Mouse (Mus musculus): ENCODE results near the gene Camk1d. TPM values are rescaled to one million over a fixed set of nuclear protein-coding genes. Genes with fewer than 3 reads are reported as not detected.
A peak's percentile ranks its signal among the peaks of the same experiment; 100 is the strongest.
"Not testable (repeated sequence)": the region's sequence is repeated elsewhere in the genome, so short reads cannot be mapped to it uniquely, and the experiment has no call there.

The Camk1d gene
- polyA plus RNA-seq, 1 experiment from 2014 or later, result 2.1 TPM

DNA sequence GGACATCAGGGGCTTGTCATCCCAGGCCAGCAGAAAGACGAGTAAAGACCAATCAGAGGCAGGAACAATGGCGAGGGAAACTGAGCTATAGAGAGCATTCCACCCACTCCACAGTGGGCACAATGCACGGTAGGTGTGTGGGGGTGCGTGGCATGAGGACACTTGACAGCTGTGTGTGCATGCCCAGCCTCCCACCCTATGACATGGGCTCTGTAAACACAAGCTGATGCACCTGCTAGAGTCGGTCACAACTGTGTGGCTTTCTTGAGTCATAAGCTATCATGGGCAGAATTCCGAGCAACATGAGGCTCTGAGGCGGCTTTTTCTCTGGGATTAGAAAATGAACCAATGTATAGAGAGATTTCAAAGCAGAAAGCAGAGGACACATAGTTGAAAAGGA is 333.3 kb downstream of the Camk1d start:
- no peak overlapping the region for H3K4me3 ChIP-seq (ENCODE audit: low read depth, low read length)
- no peaks in the 10 kb centered on the region for H3K4me1 ChIP-seq (ENCODE audit: control insufficient read depth, insufficient read depth, low read length)
- ATAC-seq (ENCODE audit: insufficient read depth, low FRiP score, low TSS enrichment) (no peak), DNase-seq (ENCODE audit: low spot score) (no peak)
- H3K9me3 ChIP-seq (ENCODE audit: control insufficient read depth, low read length), result no peaks in the 10 kb centered on the region
- no peaks in the 10 kb centered on the region for H3K27me3 ChIP-seq (ENCODE audit: control insufficient read depth, insufficient read depth, low read length)
- no peaks in the 10 kb centered on the region for H3K36me3 ChIP-seq (ENCODE audit: control insufficient read depth, insufficient read depth, low read length)
- H3K4me2 ChIP-seq (ENCODE audit: low read depth), result no peak overlapping the region
- WGBS, result 81% methylated on average over 7 of the region's 7 CpGs
- no peak overlapping the region for H3K9ac ChIP-seq (ENCODE audit: low read length)
- no peak overlapping the region for H3K27ac ChIP-seq (ENCODE audit: low read depth, low read length)

GRCm38 (mm10) chr2:5378922-5379321 is 335.4 kb downstream of the Camk1d start:
- not testable (repeated sequence) for H3K9me3 ChIP-seq (ENCODE audit: control insufficient read depth, low read length); H3K4me2 ChIP-seq (ENCODE audit: low read depth); H3K9ac ChIP-seq (ENCODE audit: low read length); H3K4me3 ChIP-seq (ENCODE audit: low read depth, low read length); ATAC-seq (ENCODE audit: insufficient read depth, low FRiP score, low TSS enrichment); H3K27me3 ChIP-seq (ENCODE audit: control insufficient read depth, insufficient read depth, low read length); H3K27ac ChIP-seq (ENCODE audit: low read depth, low read length); H3K4me1 ChIP-seq (ENCODE audit: control insufficient read depth, insufficient read depth, low read length); H3K36me3 ChIP-seq (ENCODE audit: control insufficient read depth, insufficient read depth, low read length)
- 57% methylated on average over 18 of the region's 18 CpGs for WGBS
- peak; percentile 74 for DNase-seq (ENCODE audit: low spot score)

GRCm38 (mm10) chr2:5378066-5378672 is 336.1 kb downstream of the Camk1d start:
- WGBS, result 70% methylated on average over 6 of the region's 6 CpGs
- Histone ChIP-seq H3K9ac (ENCODE audit: low read length) (no peak overlapping the region), H3K4me3 (ENCODE audit: low read depth, low read length) (no peak overlapping the region), H3K27me3 (ENCODE audit: control insufficient read depth, insufficient read depth, low read length) (no peaks in the 10 kb centered on the region), H3K4me1 (ENCODE audit: control insufficient read depth, insufficient read depth, low read length) (no peaks in the 10 kb centered on the region), H3K27ac (ENCODE audit: low read depth, low read length) (no peak overlapping the region), H3K9me3 (ENCODE audit: control insufficient read depth, low read length) (no peaks in the 10 kb centered on the region), H3K36me3 (ENCODE audit: control insufficient read depth, insufficient read depth, low read length) (no peaks in the 10 kb centered on the region), H3K4me2 (ENCODE audit: low read depth) (no peak overlapping the region)
- ATAC-seq (ENCODE audit: insufficient read depth, low FRiP score, low TSS enrichment), result no peak
- DNase-seq (ENCODE audit: low spot score), result no peak

DNA sequence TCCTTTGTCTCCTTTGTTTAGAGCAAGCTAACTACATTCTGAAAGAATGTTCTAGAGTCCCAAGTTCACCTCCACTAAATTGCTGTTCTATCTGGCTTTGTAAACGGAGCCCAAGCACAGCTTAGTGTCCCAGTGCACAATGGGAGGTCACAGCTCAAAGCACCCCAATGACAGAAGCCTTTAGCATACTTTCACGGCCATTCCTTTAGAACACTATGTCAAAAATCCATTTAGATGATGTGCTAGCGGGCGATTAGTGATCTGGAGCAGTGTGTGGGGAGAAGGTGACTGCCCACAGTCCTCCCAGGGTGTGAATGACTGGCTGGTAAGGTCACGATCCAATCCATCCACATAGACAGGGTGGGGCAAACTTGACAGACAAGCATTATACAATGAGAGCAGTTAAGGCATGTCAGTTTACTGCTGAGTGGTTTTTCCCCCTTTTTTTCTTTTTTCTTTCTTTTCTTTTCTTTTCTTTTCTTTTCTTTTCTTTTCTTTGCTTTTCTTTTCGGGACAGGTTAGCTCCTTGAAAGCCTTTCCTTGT is 341.4 kb downstream of the Camk1d start:
- H3K9me3 ChIP-seq (ENCODE audit: control insufficient read depth, low read length), result no peaks in the 10 kb centered on the region
- H3K27me3 ChIP-seq (ENCODE audit: control insufficient read depth, insufficient read depth, low read length), result no peaks in the 10 kb centered on the region
- WGBS, result 66% methylated on average over 6 of the region's 6 CpGs
- no peak overlapping the region for H3K4me3 ChIP-seq (ENCODE audit: low read depth, low read length)
- no peaks in the 10 kb centered on the region for H3K4me1 ChIP-seq (ENCODE audit: control insufficient read depth, insufficient read depth, low read length)
- H3K9ac ChIP-seq (ENCODE audit: low read length), result no peak overlapping the region
- H3K27ac ChIP-seq (ENCODE audit: low read depth, low read length), result no peak overlapping the region
- ATAC-seq (ENCODE audit: insufficient read depth, low FRiP score, low TSS enrichment) (no peak), DNase-seq (ENCODE audit: low spot score) (no peak)
- no peak overlapping the region for H3K4me2 ChIP-seq (ENCODE audit: low read depth)
- H3K36me3 ChIP-seq (ENCODE audit: control insufficient read depth, insufficient read depth, low read length), result no peaks in the 10 kb centered on the region

- H3K4me1 ChIP-seq (ENCODE audit: control insufficient read depth, insufficient read depth, low read length), result no peaks in the 10 kb centered on the region
- H3K9me3 ChIP-seq (ENCODE audit: control insufficient read depth, low read length), result no peaks in the 10 kb centered on the region
- H3K36me3 ChIP-seq (ENCODE audit: control insufficient read depth, insufficient read depth, low read length), result no peaks in the 10 kb centered on the region
- no peaks in the 10 kb centered on the region for H3K27me3 ChIP-seq (ENCODE audit: control insufficient read depth, insufficient read depth, low read length)
- no peak overlapping the region for H3K4me2 ChIP-seq (ENCODE audit: low read depth)
- no peak overlapping the region for H3K4me3 ChIP-seq (ENCODE audit: low read depth, low read length)
- ATAC-seq (ENCODE audit: insufficient read depth, low FRiP score, low TSS enrichment) (no peak), DNase-seq (ENCODE audit: low spot score) (no peak)
- WGBS, result 86% methylated on average over 3 of the region's 3 CpGs
- H3K27ac ChIP-seq (ENCODE audit: low read depth, low read length), result no peak overlapping the region
- no peak overlapping the region for H3K9ac ChIP-seq (ENCODE audit: low read length)
These were observed 343.0 kb downstream of the Camk1d start for GRCm38 (mm10) chr2:5371316-5371715.

DNA sequence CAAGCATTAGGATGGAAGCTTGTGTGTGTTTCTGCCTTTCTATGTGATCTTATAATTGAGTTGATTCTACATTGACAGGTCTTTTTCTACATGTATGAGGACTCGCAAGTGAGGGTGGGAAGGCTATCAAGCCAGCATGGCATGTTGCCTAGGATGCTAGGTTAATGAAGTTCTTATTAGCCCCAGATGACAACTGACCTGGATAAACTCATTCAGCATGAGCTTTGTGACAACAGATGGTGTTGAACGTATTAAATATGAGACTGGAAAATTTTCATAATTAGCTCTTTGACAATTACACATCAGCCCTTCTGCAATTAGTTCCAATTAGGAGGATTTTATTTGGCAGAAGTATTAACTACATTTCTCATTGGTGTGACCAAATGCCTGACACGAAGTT is 343.7 kb downstream of the Camk1d start:
- 82% methylated on average over 3 of the region's 3 CpGs for WGBS
- H3K27me3 ChIP-seq (ENCODE audit: control insufficient read depth, insufficient read depth, low read length), result no peaks in the 10 kb centered on the region
- DNase-seq (ENCODE audit: low spot score) (no peak), ATAC-seq (ENCODE audit: insufficient read depth, low FRiP score, low TSS enrichment) (no peak)
- no peaks in the 10 kb centered on the region for H3K4me1 ChIP-seq (ENCODE audit: control insufficient read depth, insufficient read depth, low read length)
- no peaks in the 10 kb centered on the region for H3K9me3 ChIP-seq (ENCODE audit: control insufficient read depth, low read length)
- no peaks in the 10 kb centered on the region for H3K36me3 ChIP-seq (ENCODE audit: control insufficient read depth, insufficient read depth, low read length)
- no peak overlapping the region for H3K9ac ChIP-seq (ENCODE audit: low read length)
- no peak overlapping the region for H3K27ac ChIP-seq (ENCODE audit: low read depth, low read length)
- no peak overlapping the region for H3K4me2 ChIP-seq (ENCODE audit: low read depth)
- no peak overlapping the region for H3K4me3 ChIP-seq (ENCODE audit: low read depth, low read length)

DNA sequence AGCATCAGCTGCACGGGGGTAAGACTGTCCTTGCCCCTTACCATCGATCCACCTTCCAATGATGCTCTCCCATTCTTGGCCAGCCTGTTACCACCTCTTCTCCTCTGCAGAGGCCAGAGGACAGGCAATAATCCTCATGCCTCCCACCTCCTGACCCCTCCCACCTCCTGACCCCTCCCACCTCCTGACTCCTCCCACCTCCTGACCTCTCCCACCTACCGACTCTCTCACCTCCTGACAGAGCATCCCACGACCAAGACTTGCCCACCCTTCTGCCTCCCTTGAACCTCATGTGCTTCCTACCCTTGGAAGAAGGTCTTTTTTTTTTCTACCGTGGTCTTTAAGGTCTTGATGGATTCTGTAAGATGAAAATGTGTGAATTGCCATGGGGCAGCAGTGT is 350.5 kb downstream of the Camk1d start:
- Histone ChIP-seq H3K4me2 (ENCODE audit: low read depth) (no peak overlapping the region), H3K27me3 (ENCODE audit: control insufficient read depth, insufficient read depth, low read length) (no peaks in the 10 kb centered on the region), H3K4me3 (ENCODE audit: low read depth, low read length) (no peak overlapping the region), H3K36me3 (ENCODE audit: control insufficient read depth, insufficient read depth, low read length) (no peaks in the 10 kb centered on the region), H3K4me1 (ENCODE audit: control insufficient read depth, insufficient read depth, low read length) (no peaks in the 10 kb centered on the region), H3K27ac (ENCODE audit: low read depth, low read length) (no peak overlapping the region), H3K9me3 (ENCODE audit: control insufficient read depth, low read length) (no peaks in the 10 kb centered on the region), H3K9ac (ENCODE audit: low read length) (no peak overlapping the region)
- ATAC-seq (ENCODE audit: insufficient read depth, low FRiP score, low TSS enrichment), result no peak
- 61% methylated on average over 5 of the region's 5 CpGs for WGBS
- DNase-seq (ENCODE audit: low spot score), result no peak

DNA sequence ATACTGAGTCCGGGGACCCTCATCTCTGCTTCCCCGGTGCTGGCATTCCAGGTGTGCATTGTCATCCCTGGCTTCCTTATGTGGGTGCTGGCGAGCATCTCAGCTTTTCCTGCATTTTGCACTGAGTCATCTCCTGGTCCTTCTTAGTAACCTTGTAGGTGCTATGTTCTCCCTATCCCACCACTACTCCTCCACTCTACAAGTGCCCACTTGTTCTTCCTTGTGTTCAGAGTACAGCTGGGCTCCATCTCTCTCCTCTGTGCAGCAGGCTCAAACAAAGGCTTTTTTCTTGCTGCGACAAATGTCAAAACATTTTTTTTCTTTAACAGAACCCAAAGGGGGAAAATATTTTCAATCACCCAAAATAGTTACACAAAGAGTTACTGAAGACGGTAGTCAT is 356.3 kb downstream of the Camk1d start:
- H3K27me3 ChIP-seq (ENCODE audit: control insufficient read depth, insufficient read depth, low read length), result no peaks in the 10 kb centered on the region
- no peak overlapping the region for H3K9ac ChIP-seq (ENCODE audit: low read length)
- 91% methylated on average over 5 of the region's 5 CpGs for WGBS
- no peak overlapping the region for H3K27ac ChIP-seq (ENCODE audit: low read depth, low read length)
- no peaks in the 10 kb centered on the region for H3K9me3 ChIP-seq (ENCODE audit: control insufficient read depth, low read length)
- DNase-seq (ENCODE audit: low spot score) (no peak), ATAC-seq (ENCODE audit: insufficient read depth, low FRiP score, low TSS enrichment) (no peak)
- no peak overlapping the region for H3K4me2 ChIP-seq (ENCODE audit: low read depth)
- no peaks in the 10 kb centered on the region for H3K4me1 ChIP-seq (ENCODE audit: control insufficient read depth, insufficient read depth, low read length)
- H3K36me3 ChIP-seq (ENCODE audit: control insufficient read depth, insufficient read depth, low read length), result no peaks in the 10 kb centered on the region
- no peak overlapping the region for H3K4me3 ChIP-seq (ENCODE audit: low read depth, low read length)

GRCm38 (mm10) chr2:5357056-5357455 is 357.3 kb downstream of the Camk1d start:
- WGBS, result 48% methylated on average over 4 of the region's 4 CpGs

More at GRCm38 (mm10) chr2:5357056-5357455, 357.3 kb downstream of the Camk1d start:
- no peaks in the 10 kb centered on the region for H3K27me3 ChIP-seq (ENCODE audit: control insufficient read depth, insufficient read depth, low read length)
- no peaks in the 10 kb centered on the region for H3K9me3 ChIP-seq (ENCODE audit: control insufficient read depth, low read length)
- no peak overlapping the region for H3K4me3 ChIP-seq (ENCODE audit: low read depth, low read length)
- no peak for ATAC-seq (ENCODE audit: insufficient read depth, low FRiP score, low TSS enrichment)
- no peaks in the 10 kb centered on the region for H3K36me3 ChIP-seq (ENCODE audit: control insufficient read depth, insufficient read depth, low read length)
- H3K4me2 ChIP-seq (ENCODE audit: low read depth), result no peak overlapping the region
- no peak for DNase-seq (ENCODE audit: low spot score)
- no peak overlapping the region for H3K27ac ChIP-seq (ENCODE audit: low read depth, low read length)
- no peak overlapping the region for H3K9ac ChIP-seq (ENCODE audit: low read length)
- H3K4me1 ChIP-seq (ENCODE audit: control insufficient read depth, insufficient read depth, low read length), result no peaks in the 10 kb centered on the region
